Mouse (Mus musculus): ENCODE results near the gene Bsn. TPM values are rescaled to one million over a fixed set of nuclear protein-coding genes. Genes with fewer than 3 reads are reported as not detected.

Bsn gene
- polyA plus RNA-seq, 1 experiment, result 0.44 TPM

GRCm38 (mm10) chr9:108093586-108093985 is 96.6 kb downstream of the Bsn start:
- DNase-seq (ENCODE audit: low spot score), result no peak

- DNase-seq (ENCODE audit: low spot score), result no peak
Measured at GRCm38 (mm10) chr9:108090611-108091120, 99.5 kb downstream of the Bsn start.

GRCm38 (mm10) chr9:108085261-108085660 is 104.9 kb downstream of the Bsn start:
- DNase-seq (ENCODE audit: low spot score), result no peak

- DNase-seq (ENCODE audit: low spot score), result no peak
Measured at GRCm38 (mm10) chr9:108083561-108083960, 106.6 kb downstream of the Bsn start.

- no peak for DNase-seq (ENCODE audit: low spot score)
Measured at GRCm38 (mm10) chr9:108082988-108083431, 107.2 kb downstream of the Bsn start, which contains the start of gene Rnf123. Gene Rnf123, minus strand, starts transcription at chr9:108083346.

GRCm38 (mm10) chr9:108082549-108082948 is 107.6 kb downstream of the Bsn start:
- DNase-seq (ENCODE audit: low spot score), result no peak

GRCm38 (mm10) chr9:108080168-108080567 is 110.0 kb downstream of the Bsn start, which contains the start of gene Mst1:
Gene Mst1, plus strand, starts transcription at chr9:108080436.
- DNase-seq (ENCODE audit: low spot score), result no peak

- DNase-seq (ENCODE audit: low spot score), result no peak
Measured at GRCm38 (mm10) chr9:108073141-108073930, 116.8 kb downstream of the Bsn start.

- DNase-seq (ENCODE audit: low spot score), result no peak
Measured at GRCm38 (mm10) chr9:108072481-108072924, 117.7 kb downstream of the Bsn start.

- DNase-seq (ENCODE audit: low spot score), result no peak
Measured at GRCm38 (mm10) chr9:108071801-108072200, 118.4 kb downstream of the Bsn start.

- DNase-seq (ENCODE audit: low spot score), result no peak
Measured at GRCm38 (mm10) chr9:108069529-108069928, 120.7 kb downstream of the Bsn start.

- no peak for DNase-seq (ENCODE audit: low spot score)
Measured at GRCm38 (mm10) chr9:108069007-108069406, 121.2 kb downstream of the Bsn start.

GRCm38 (mm10) chr9:108067900-108068299 is 122.3 kb downstream of the Bsn start:
- no peak for DNase-seq (ENCODE audit: low spot score)

- DNase-seq (ENCODE audit: low spot score), result no peak
Measured at GRCm38 (mm10) chr9:108067199-108067598, 123.0 kb downstream of the Bsn start.

GRCm38 (mm10) chr9:108065491-108066011 is 124.6 kb downstream of the Bsn start:
- no peak for DNase-seq (ENCODE audit: low spot score)

GRCm38 (mm10) chr9:108063361-108063760 is 126.8 kb downstream of the Bsn start:
- no peak for DNase-seq (ENCODE audit: low spot score)

- no peak for DNase-seq (ENCODE audit: low spot score)
Measured at GRCm38 (mm10) chr9:108062142-108062541, 128.0 kb downstream of the Bsn start.

- DNase-seq (ENCODE audit: low spot score), result no peak
Measured at GRCm38 (mm10) chr9:108058291-108058690, 131.9 kb downstream of the Bsn start.

GRCm38 (mm10) chr9:108057262-108057562 is 133.0 kb downstream of the Bsn start:
- DNase-seq (ENCODE audit: low spot score), result no peak

- no peak for DNase-seq (ENCODE audit: low spot score)
Measured at GRCm38 (mm10) chr9:108056361-108057261, 133.6 kb downstream of the Bsn start.

GRCm38 (mm10) chr9:108055661-108056237 is 134.4 kb downstream of the Bsn start:
- no peak for DNase-seq (ENCODE audit: low spot score)

GRCm38 (mm10) chr9:108055061-108055460 is 135.1 kb downstream of the Bsn start:
- DNase-seq (ENCODE audit: low spot score), result no peak

Data from urinary bladder, adult 2 months (tissue).